Mouse (Mus musculus) cortical plate, adult 2 months (tissue): ENCODE measurements around the gene Sde2.

Source experiments
- CTCF ChIP-seq: fragments of 200-500 bp; IDR thresholded peaks from 2 replicates; pipeline ENCODE4 v1.5.1; 2011; ENCODE audit warnings: mild to moderate bottlenecking, control low read depth, low read length; ENCODE audit not compliant: insufficient read depth; ENCODE audit errors: extremely low read depth
- POLR2A ChIP-seq: fragments of 200-500 bp; IDR thresholded peaks from 2 replicates; pipeline ENCODE4 v1.6.1; 2011; ENCODE audit warnings: mild to moderate bottlenecking, low read length, control low read depth; ENCODE audit not compliant: insufficient read depth; ENCODE audit errors: extremely low read depth

- TF ChIP-seq CTCF (no peak), POLR2A (no peak)
These were observed 26.5 kb downstream of the Sde2 start for GRCm38 (mm10) chr1:180877466-180877865.
